Mouse (Mus musculus): ENCODE data around the gene Pef1.

The Pef1 gene

GRCm38 (mm10) chr4:130177536-130177935 is 75.2 kb downstream of the Pef1 start:
- DNase-seq, result no peak

All from cerebellum, adult 9-11 months (tissue).